Mouse (Mus musculus): ENCODE results near the gene Crhr1. TPM values are rescaled to one million over a fixed set of nuclear protein-coding genes. Genes with fewer than 3 reads are reported as not detected.

Gene Crhr1
- polyA plus RNA-seq, 1 experiment from 2014 or later: 0.16 TPM

- no peak overlapping the region for H3K4me2 ChIP-seq (replicated peaks; ENCODE audit: low read depth, low read length)
- H3K9me3 ChIP-seq (ENCODE audit: low read length): no peaks in the 10 kb centered on the region
- WGBS: 87% methylated on average over 3 of the region's 3 CpGs
- no peak overlapping the region for H3K9ac ChIP-seq (replicated peaks; ENCODE audit: low read length)
- H3K27me3 ChIP-seq (ENCODE audit: insufficient read depth, low read length): no peaks in the 10 kb centered on the region
- H3K27ac ChIP-seq (ENCODE audit: low read length): no peak overlapping the region
- no peaks in the 10 kb centered on the region for H3K36me3 ChIP-seq (ENCODE audit: insufficient read depth, low read length)
- no peaks in the 10 kb centered on the region for H3K4me1 ChIP-seq (ENCODE audit: insufficient read depth, low read length)
- no peak overlapping the region for H3K4me3 ChIP-seq (ENCODE audit: low read length)
- no peak for ATAC-seq (ENCODE audit: low FRiP score, low TSS enrichment)
Observed at GRCm38 (mm10) chr11:104182141-104182540, 49.5 kb downstream of the Crhr1 start.

DNA sequence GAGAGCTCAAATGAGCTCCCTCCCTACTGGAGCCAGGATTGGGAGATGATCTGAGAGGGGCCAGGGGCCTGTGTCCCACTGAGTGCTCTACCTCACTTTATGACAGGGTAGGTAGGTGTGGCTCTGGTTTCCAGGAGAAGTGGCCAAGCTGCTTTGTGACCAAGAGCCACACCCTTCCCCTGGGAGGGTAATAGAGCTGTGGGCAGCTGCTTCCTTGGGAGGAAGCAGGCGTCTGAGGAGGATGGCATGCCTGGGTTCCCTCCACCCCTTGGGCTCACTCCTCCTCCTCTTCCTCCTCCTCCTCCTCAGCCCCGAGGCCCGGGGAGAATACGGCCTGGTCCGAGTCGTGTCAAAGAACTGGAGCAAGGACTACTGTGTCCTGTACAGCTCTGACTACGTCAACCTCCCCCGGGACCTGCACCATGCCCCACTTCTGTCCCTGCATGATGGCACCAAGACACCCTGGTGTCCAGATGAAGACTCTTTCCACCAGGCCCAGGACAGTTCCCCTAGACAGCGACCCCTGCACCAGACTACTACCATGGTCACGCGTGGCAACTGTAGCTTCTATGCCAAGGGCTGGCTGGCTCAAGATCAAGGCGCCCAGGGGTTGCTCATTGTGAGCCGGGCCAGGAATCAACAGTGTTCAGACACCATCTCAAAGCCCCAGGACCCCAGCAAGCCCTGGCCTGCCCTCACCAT, 53.6 kb downstream of the Crhr1 start, which contains the start of gene Sppl2c:
Gene Sppl2c (plus strand): TSS at position 193 of the 702 bp plus-strand sequence.
- H3K4me2 ChIP-seq (replicated peaks; ENCODE audit: low read depth, low read length): no peak within 1 kb of the TSS
- H3K4me3 ChIP-seq (ENCODE audit: low read length): no peak within 1 kb of the TSS
- H3K27me3 ChIP-seq (ENCODE audit: insufficient read depth, low read length): no peaks in the 10 kb centered on the region
- H3K36me3 ChIP-seq (ENCODE audit: insufficient read depth, low read length): no peaks in the 10 kb centered on the region
- WGBS: 61% methylated on average over 13 of the region's 13 CpGs
- no peak within 1 kb of the TSS for H3K27ac ChIP-seq (ENCODE audit: low read length)
- no peaks in the 10 kb centered on the region for H3K9me3 ChIP-seq (ENCODE audit: low read length)
- no peak for ATAC-seq (ENCODE audit: low FRiP score, low TSS enrichment)
- no peak within 1 kb of the TSS for H3K9ac ChIP-seq (replicated peaks; ENCODE audit: low read length)
- no peaks in the 10 kb centered on the region for H3K4me1 ChIP-seq (ENCODE audit: insufficient read depth, low read length)

GRCm38 (mm10) chr11:104186837-104187150, 54.1 kb downstream of the Crhr1 start:
- H3K9ac ChIP-seq (replicated peaks; ENCODE audit: low read length): no peak overlapping the region
- H3K4me2 ChIP-seq (replicated peaks; ENCODE audit: low read depth, low read length): no peak overlapping the region
- H3K27me3 ChIP-seq (ENCODE audit: insufficient read depth, low read length): no peaks in the 10 kb centered on the region
- H3K4me3 ChIP-seq (ENCODE audit: low read length): no peak overlapping the region
- H3K9me3 ChIP-seq (ENCODE audit: low read length): no peaks in the 10 kb centered on the region
- no peaks in the 10 kb centered on the region for H3K4me1 ChIP-seq (ENCODE audit: insufficient read depth, low read length)
- H3K36me3 ChIP-seq (ENCODE audit: insufficient read depth, low read length): no peaks in the 10 kb centered on the region
- H3K27ac ChIP-seq (ENCODE audit: low read length): no peak overlapping the region
- no peak for ATAC-seq (ENCODE audit: low FRiP score, low TSS enrichment)
- 94% methylated on average over 9 of the region's 9 CpGs for WGBS

DNA sequence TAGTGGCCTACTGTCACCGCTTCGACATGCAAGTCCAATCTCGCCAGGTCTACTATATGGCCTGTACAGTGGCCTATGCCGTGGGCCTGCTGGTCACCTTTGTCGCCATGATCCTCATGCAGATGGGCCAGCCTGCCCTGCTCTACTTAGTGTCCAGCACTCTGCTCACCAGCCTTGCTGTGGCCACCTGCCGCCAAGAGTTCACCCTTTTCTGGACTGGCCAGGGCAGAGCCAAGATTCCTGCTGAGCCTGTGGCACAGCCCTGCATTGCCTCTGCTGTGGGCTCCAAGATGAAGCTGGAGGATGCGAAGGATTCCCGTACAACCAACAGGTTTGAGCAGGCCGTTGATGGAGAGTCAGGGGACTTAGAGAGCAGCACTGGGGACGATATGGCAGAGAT, 55.1 kb downstream of the Crhr1 start:
- Histone ChIP-seq H3K4me1 (ENCODE audit: insufficient read depth, low read length) (no peaks in the 10 kb centered on the region), H3K36me3 (ENCODE audit: insufficient read depth, low read length) (no peaks in the 10 kb centered on the region), H3K4me3 (ENCODE audit: low read length) (no peak overlapping the region), H3K4me2 (replicated peaks; ENCODE audit: low read depth, low read length) (no peak overlapping the region), H3K27ac (ENCODE audit: low read length) (no peak overlapping the region), H3K27me3 (ENCODE audit: insufficient read depth, low read length) (no peaks in the 10 kb centered on the region), H3K9ac (replicated peaks; ENCODE audit: low read length) (no peak overlapping the region), H3K9me3 (ENCODE audit: low read length) (no peaks in the 10 kb centered on the region)
- 90% methylated on average over 10 of the region's 10 CpGs for WGBS
- no peak for ATAC-seq (ENCODE audit: low FRiP score, low TSS enrichment)

GRCm38 (mm10) chr11:104190008-104190407, 57.4 kb downstream of the Crhr1 start:
- 79% methylated on average over 2 of the region's 2 CpGs for WGBS
- no peak for ATAC-seq (ENCODE audit: low FRiP score, low TSS enrichment)
- Histone ChIP-seq H3K36me3 (ENCODE audit: insufficient read depth, low read length) (no peaks in the 10 kb centered on the region), H3K9me3 (ENCODE audit: low read length) (no peaks in the 10 kb centered on the region), H3K9ac (replicated peaks; ENCODE audit: low read length) (no peak overlapping the region), H3K4me1 (ENCODE audit: insufficient read depth, low read length) (no peaks in the 10 kb centered on the region), H3K27me3 (ENCODE audit: insufficient read depth, low read length) (no peaks in the 10 kb centered on the region), H3K4me3 (ENCODE audit: low read length) (no peak overlapping the region), H3K4me2 (replicated peaks; ENCODE audit: low read depth, low read length) (no peak overlapping the region), H3K27ac (ENCODE audit: low read length) (no peak overlapping the region)

- no peaks in the 10 kb centered on the region for H3K4me1 ChIP-seq (ENCODE audit: insufficient read depth, low read length)
Observed at GRCm38 (mm10) chr11:104195382-104195781, 62.7 kb downstream of the Crhr1 start.

GRCm38 (mm10) chr11:104195791-104196190, 63.1 kb downstream of the Crhr1 start:
- H3K27me3 ChIP-seq (ENCODE audit: insufficient read depth, low read length): peaks cover 4% of the 10 kb centered on the region; the same call in 1 of the 2 replicates
- no peak overlapping the region for H3K27ac ChIP-seq (ENCODE audit: low read length)
- 11% methylated on average over 9 of the region's 9 CpGs for WGBS
- no peak overlapping the region for H3K4me3 ChIP-seq (ENCODE audit: low read length)
- no peaks in the 10 kb centered on the region for H3K4me1 ChIP-seq (ENCODE audit: insufficient read depth, low read length)
- H3K4me2 ChIP-seq (replicated peaks; ENCODE audit: low read depth, low read length): no peak overlapping the region
- H3K36me3 ChIP-seq (ENCODE audit: insufficient read depth, low read length): no peaks in the 10 kb centered on the region
- no peak for ATAC-seq (ENCODE audit: low FRiP score, low TSS enrichment)
- no peak overlapping the region for H3K9ac ChIP-seq (replicated peaks; ENCODE audit: low read length)
- no peaks in the 10 kb centered on the region for H3K9me3 ChIP-seq (ENCODE audit: low read length)

More at GRCm38 (mm10) chr11:104195382-104195781, 62.7 kb downstream of the Crhr1 start:
- no peak overlapping the region for H3K27ac ChIP-seq (ENCODE audit: low read length)
- no peaks in the 10 kb centered on the region for H3K36me3 ChIP-seq (ENCODE audit: insufficient read depth, low read length)
- 74% methylated on average over 11 of the region's 11 CpGs for WGBS
- H3K27me3 ChIP-seq (ENCODE audit: insufficient read depth, low read length): peaks cover 4% of the 10 kb centered on the region; the same call in 1 of the 2 replicates
- H3K9me3 ChIP-seq (ENCODE audit: low read length): no peaks in the 10 kb centered on the region
- H3K4me3 ChIP-seq (ENCODE audit: low read length): no peak overlapping the region
- H3K9ac ChIP-seq (replicated peaks; ENCODE audit: low read length): no peak overlapping the region
- no peak for ATAC-seq (ENCODE audit: low FRiP score, low TSS enrichment)
- no peak overlapping the region for H3K4me2 ChIP-seq (replicated peaks; ENCODE audit: low read depth, low read length)

DNA sequence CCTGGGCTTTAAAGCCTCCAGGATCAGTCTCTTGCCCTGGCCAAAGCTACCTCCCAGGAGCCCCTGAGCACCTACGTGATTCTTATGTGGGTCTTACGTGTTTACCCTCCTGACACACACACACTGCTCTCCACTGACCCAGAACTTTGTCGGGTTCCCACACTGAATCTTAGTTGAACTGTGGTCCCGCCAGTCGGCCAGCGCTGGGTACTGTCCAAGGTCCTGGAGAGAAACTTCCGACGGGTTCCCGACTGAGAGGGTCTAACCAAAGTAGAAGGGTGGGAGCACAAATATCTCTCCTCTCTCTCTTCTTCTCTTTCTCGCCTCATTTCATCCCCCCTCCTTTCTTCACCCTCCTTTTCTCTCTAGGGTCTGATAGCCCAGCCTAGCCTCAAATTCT, 65.2 kb downstream of the Crhr1 start:
- Histone ChIP-seq H3K9me3 (ENCODE audit: low read length) (peaks cover 10% of the 10 kb centered on the region), H3K4me2 (replicated peaks; ENCODE audit: low read depth, low read length) (no peak overlapping the region), H3K4me3 (ENCODE audit: low read length) (no peak overlapping the region), H3K9ac (replicated peaks; ENCODE audit: low read length) (no peak overlapping the region), H3K36me3 (ENCODE audit: insufficient read depth, low read length) (no peaks in the 10 kb centered on the region), H3K27me3 (ENCODE audit: insufficient read depth, low read length) (peaks cover 4% of the 10 kb centered on the region; the same call in 1 of the 2 replicates), H3K27ac (ENCODE audit: low read length) (no peak overlapping the region), H3K4me1 (ENCODE audit: insufficient read depth, low read length) (no peaks in the 10 kb centered on the region)
- 7% methylated on average over 10 of the region's 10 CpGs for WGBS
- ATAC-seq (ENCODE audit: low FRiP score, low TSS enrichment): no peak

DNA sequence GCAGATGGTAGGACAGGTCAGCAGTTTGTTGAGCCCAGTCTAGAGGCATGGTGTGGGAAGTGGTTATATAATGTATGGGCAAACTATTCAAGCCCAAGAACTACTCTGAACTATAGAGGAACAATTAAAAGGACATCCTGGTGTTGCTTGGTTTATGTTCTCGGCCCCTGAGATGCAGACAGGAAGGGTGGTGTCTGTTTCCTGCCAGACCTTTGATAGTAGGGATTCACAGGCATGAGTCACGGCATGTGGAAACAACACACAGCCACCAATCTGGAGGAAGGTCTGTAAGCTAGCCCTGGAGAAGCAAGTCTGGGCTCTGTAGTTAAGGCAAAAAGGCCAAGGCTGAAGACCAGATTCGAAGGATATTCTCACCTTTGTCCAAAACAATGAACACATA, 70.6 kb downstream of the Crhr1 start:
- ATAC-seq (ENCODE audit: low FRiP score, low TSS enrichment): no peak
- Histone ChIP-seq H3K27me3 (ENCODE audit: insufficient read depth, low read length) (peaks cover 2% of the 10 kb centered on the region; the same call in 1 of the 2 replicates), H3K4me2 (replicated peaks; ENCODE audit: low read depth, low read length) (no peak overlapping the region), H3K27ac (ENCODE audit: low read length) (no peak overlapping the region), H3K4me3 (ENCODE audit: low read length) (no peak overlapping the region), H3K4me1 (ENCODE audit: insufficient read depth, low read length) (no peaks in the 10 kb centered on the region), H3K9ac (replicated peaks; ENCODE audit: low read length) (no peak overlapping the region), H3K36me3 (ENCODE audit: insufficient read depth, low read length) (no peaks in the 10 kb centered on the region), H3K9me3 (ENCODE audit: low read length) (peaks cover 10% of the 10 kb centered on the region)
- WGBS: 77% methylated on average over 3 of the region's 3 CpGs

GRCm38 (mm10) chr11:104206573-104206972, 73.9 kb downstream of the Crhr1 start:
- 50% methylated on average over 4 of the region's 4 CpGs for WGBS
- no peak overlapping the region for H3K27ac ChIP-seq (ENCODE audit: low read length)

More at GRCm38 (mm10) chr11:104206573-104206972, 73.9 kb downstream of the Crhr1 start:
- H3K4me2 ChIP-seq (replicated peaks; ENCODE audit: low read depth, low read length): no peak overlapping the region
- no peaks in the 10 kb centered on the region for H3K27me3 ChIP-seq (ENCODE audit: insufficient read depth, low read length)
- H3K4me3 ChIP-seq (ENCODE audit: low read length): no peak overlapping the region
- ATAC-seq (ENCODE audit: low FRiP score, low TSS enrichment): no peak
- H3K4me1 ChIP-seq (ENCODE audit: insufficient read depth, low read length): no peaks in the 10 kb centered on the region
- no peaks in the 10 kb centered on the region for H3K36me3 ChIP-seq (ENCODE audit: insufficient read depth, low read length)
- H3K9ac ChIP-seq (replicated peaks; ENCODE audit: low read length): no peak overlapping the region
- peaks cover 8% of the 10 kb centered on the region for H3K9me3 ChIP-seq (ENCODE audit: low read length)

All from kidney, embryonic 16.5 days (tissue).